Mouse (Mus musculus) layer of hippocampus, adult 11-12 months (tissue): ENCODE measurements at regions not wholly inside any gene's neighbourhood (a gene's known extent, or its start where the extent isn't known, plus 50 kb on each side); places are given as distances from the start of the nearest gene placed in this dataset.

Experiments
- DNase-seq: peaks from one replicate; pipeline ENCODE4 v3.0.0; 2022; ENCODE audit warnings: low spot score

- DNase-seq, result no peak
These were observed 207.8 kb downstream of the Otol1 start for GRCm38 (mm10) chr3:70215195-70215594.

GRCm38 (mm10) chr3:70216096-70216495, 208.7 kb downstream of the Otol1 start:
- no peak for DNase-seq

- DNase-seq, result no peak
These were observed 211.4 kb downstream of the Otol1 start for GRCm38 (mm10) chr3:70218757-70219360.

GRCm38 (mm10) chr3:70223443-70224065, 216.1 kb downstream of the Otol1 start:
- DNase-seq, result peak; percentile 16

- DNase-seq, result no peak
These were observed 217.4 kb downstream of the Otol1 start for GRCm38 (mm10) chr3:70224846-70225245.

- no peak for DNase-seq
These were observed 219.8 kb downstream of the Otol1 start for GRCm38 (mm10) chr3:70227165-70227564.

GRCm38 (mm10) chr3:70248655-70249054, 241.2 kb downstream of the Otol1 start:
- DNase-seq, result no peak

GRCm38 (mm10) chr3:70249922-70250321, 242.5 kb downstream of the Otol1 start:
- no peak for DNase-seq

- DNase-seq, result no peak
These were observed 243.3 kb downstream of the Otol1 start for GRCm38 (mm10) chr3:70250733-70251132.

GRCm38 (mm10) chr3:70263318-70263717, 255.9 kb downstream of the Otol1 start:
- DNase-seq, result no peak

- no peak for DNase-seq
These were observed 281.4 kb downstream of the Otol1 start for GRCm38 (mm10) chr3:70288590-70289388.

GRCm38 (mm10) chr3:70307556-70307955, 300.1 kb downstream of the Otol1 start:
- peak; percentile 27 for DNase-seq

- DNase-seq, result peak; percentile 5
These were observed 300.6 kb downstream of the Otol1 start for GRCm38 (mm10) chr3:70308061-70308461.

GRCm38 (mm10) chr3:70309304-70309703, 301.9 kb downstream of the Otol1 start:
- DNase-seq, result no peak

- no peak for DNase-seq
These were observed 303.6 kb downstream of the Otol1 start for GRCm38 (mm10) chr3:70311055-70311454.

GRCm38 (mm10) chr3:70312034-70312433, 304.6 kb downstream of the Otol1 start:
- no peak for DNase-seq

GRCm38 (mm10) chr3:70313119-70313868, 305.9 kb downstream of the Otol1 start:
- no peak for DNase-seq

GRCm38 (mm10) chr3:70314239-70314638, 306.8 kb downstream of the Otol1 start:
- no peak for DNase-seq

- DNase-seq, result no peak
These were observed 311.0 kb downstream of the Otol1 start for GRCm38 (mm10) chr3:70318377-70318776.

GRCm38 (mm10) chr3:70319139-70319538, 311.7 kb downstream of the Otol1 start:
- DNase-seq, result no peak

- DNase-seq, result no peak
These were observed 313.8 kb downstream of the Otol1 start for GRCm38 (mm10) chr3:70321161-70321657.

GRCm38 (mm10) chr3:70324692-70325091, 317.3 kb downstream of the Otol1 start:
- DNase-seq, result no peak
